Mouse (Mus musculus) heart, embryonic 14.5 days (tissue): ENCODE data around the gene Nabp2. TPM values are rescaled to one million over a fixed set of nuclear protein-coding genes. Genes with fewer than 3 reads are reported as not detected.

Source experiments
- ATAC-seq: fragments of 200-750 bp; cut with Nextera tagmentation; 2 replicates; pipeline ENCODE4 v1.8.0; 2017; ENCODE audit warnings: low read depth, moderate TSS enrichment; ENCODE audit not compliant: insufficient number of reproducible peaks, insufficient read depth, low FRiP score
- H3K27ac ChIP-seq, 2 experiments: fragments of 200-500 bp in 1 of 2; fragments of 300-500 bp in 1 of 2; sonication (generic) in 1 of 2; replicated peaks in 1 of 2; 2 replicates each; pipeline ENCODE4 v1.5.1; 2012 to 2014; ENCODE audit warnings: low read depth in 2 of 2, low read length in 2 of 2, control low read depth in 1 of 2, mild to moderate bottlenecking in 1 of 2, mixed read lengths in 1 of 2; ENCODE audit not compliant: control insufficient read depth in 1 of 2, insufficient read depth in 1 of 2
- H3K27me3 ChIP-seq: fragments of 300-500 bp; sonication (generic); 2 replicates; pipeline ENCODE4 v1.6.1; 2014; ENCODE audit warnings: mild to moderate bottlenecking, low read length, control low read depth; ENCODE audit not compliant: control insufficient read depth, insufficient read depth
- H3K36me3 ChIP-seq: fragments of 300-500 bp; sonication (generic); 2 replicates; pipeline ENCODE4 v1.6.1; 2014; ENCODE audit warnings: mild to moderate bottlenecking, control low read depth, low read length, mixed read lengths; ENCODE audit not compliant: control insufficient read depth, insufficient read depth
- H3K4me1 ChIP-seq, 2 experiments: fragments of 200-500 bp in 1 of 2; fragments of 300-500 bp in 1 of 2; sonication (generic) in 1 of 2; 2 replicates each; pipeline ENCODE4 v1.6.1; 2012 to 2014; ENCODE audit warnings: low read length in 2 of 2, control low read depth in 1 of 2, mixed read lengths in 1 of 2; ENCODE audit not compliant: control insufficient read depth in 2 of 2, insufficient read depth in 2 of 2
- H3K4me2 ChIP-seq: fragments of 300-500 bp; sonication (generic); 2 replicates; pipeline ENCODE4 v1.6.1; 2014; ENCODE audit warnings: mild to moderate bottlenecking, low read length
- H3K4me3 ChIP-seq, 2 experiments: fragments of 200-500 bp in 1 of 2; fragments of 300-500 bp in 1 of 2; sonication (generic) in 1 of 2; 2 replicates each; pipeline ENCODE4 v1.5.1; 2012 to 2014; ENCODE audit warnings: low read length in 2 of 2, mild to moderate bottlenecking in 2 of 2, control low read depth in 1 of 2, low read depth in 1 of 2, moderate library complexity in 1 of 2; ENCODE audit not compliant: control insufficient read depth in 1 of 2, insufficient read depth in 1 of 2
- H3K9ac ChIP-seq: fragments of 300-500 bp; sonication (generic); 2 replicates; pipeline ENCODE4 v1.6.1; 2014; ENCODE audit warnings: mild to moderate bottlenecking, low read length
- H3K9me3 ChIP-seq: fragments of 300-500 bp; sonication (generic); 2 replicates; pipeline ENCODE4 v1.6.1; 2016; ENCODE audit warnings: low read length, control low read depth; ENCODE audit not compliant: control insufficient read depth
- whole genome bisulfite sequencing: fragments of 180-500 bp; shearing (Covaris S2); extraction: QIAGEN DNeasy Blood & Tissue Kit; methylation state at CpG from one replicate; pipeline ENCODE4 v1.1.7; 2014; 5-methylcytosine and 5-hydroxymethylcytosine counted together
- polyA plus RNA-seq: library from polyadenylated mRNA; unstranded; fragments of >200 nt; fragmentation: Nextera tagmentation; extraction: Ambion mirVana; gene quantifications from 2 replicates; pipeline ENCODE4 v1.2.1, GENCODE M21; 2014

Nabp2 gene
- polyA plus RNA-seq, 1 experiment from 2014 or later = 66.6 TPM

GRCm38 (mm10) chr10:128376455-128377211 lies 34.7 kb downstream of the Nabp2 start, which contains the start of gene Ankrd52:
Gene Ankrd52, plus strand, starts transcription at chr10:128377115.
- under 1% methylated on average over 58 of the region's 73 CpGs for WGBS
- Histone ChIP-seq H3K27me3 (no peaks in the 10 kb centered on the region), H3K4me1 (peaks cover 10 to 20% of the 10 kb centered on the region in 2 experiments), H3K4me2 (peak within 1 kb of the TSS; percentile 90), H3K9ac (peak within 1 kb of the TSS; percentile 95), H3K27ac (peak within 1 kb of the TSS; percentile 93), H3K36me3 (peaks cover 32% of the 10 kb centered on the region), H3K4me3 (peak within 1 kb of the TSS; percentile 58 to 84), H3K9me3 (no peaks in the 10 kb centered on the region)
- ATAC-seq = peak; percentile 91

GRCm38 (mm10) chr10:128376099-128376454 lies 35.2 kb downstream of the Nabp2 start:
- peaks cover 10 to 20% of the 10 kb centered on the region in 2 experiments for H3K4me1 ChIP-seq
- peaks cover 27% of the 10 kb centered on the region for H3K36me3 ChIP-seq
- peak overlapping the region; percentile 93 for H3K27ac ChIP-seq
- peak overlapping the region; percentile 58 to 84; a peak in 2 of 4 replicates for H3K4me3 ChIP-seq
- peak overlapping the region; percentile 90 for H3K4me2 ChIP-seq
- H3K9ac ChIP-seq = peak overlapping the region; percentile 95
- ATAC-seq = no peak
- H3K27me3 ChIP-seq = no peaks in the 10 kb centered on the region
- WGBS = 54% methylated on average over 4 of the region's 4 CpGs
- no peaks in the 10 kb centered on the region for H3K9me3 ChIP-seq

GRCm38 (mm10) chr10:128374393-128374792 lies 36.9 kb downstream of the Nabp2 start:
- no peaks in the 10 kb centered on the region for H3K27me3 ChIP-seq

GRCm38 (mm10) chr10:128372989-128373748 lies 38.1 kb downstream of the Nabp2 start:
- Histone ChIP-seq H3K9ac (no peak overlapping the region), H3K27me3 (no peaks in the 10 kb centered on the region), H3K4me1 (peaks cover 10 to 19% of the 10 kb centered on the region in 2 experiments), H3K4me2 (no peak overlapping the region), H3K27ac (peak overlapping the region; percentile 49 to 55; a peak in 3 of 4 replicates), H3K36me3 (no peaks in the 10 kb centered on the region), H3K4me3 (no peak overlapping the region), H3K9me3 (no peaks in the 10 kb centered on the region)
- ATAC-seq = no peak
- WGBS = 44% methylated on average over 6 of the region's 6 CpGs

More at GRCm38 (mm10) chr10:128374393-128374792, 36.9 kb downstream of the Nabp2 start:
- H3K9me3 ChIP-seq = no peaks in the 10 kb centered on the region
- H3K4me1 ChIP-seq = peaks cover 10 to 24% of the 10 kb centered on the region in 2 experiments
- ATAC-seq = no peak
- H3K9ac ChIP-seq = no peak overlapping the region
- peaks cover 11% of the 10 kb centered on the region for H3K36me3 ChIP-seq
- H3K27ac ChIP-seq = no peak overlapping the region
- 83% methylated on average over 6 of the region's 6 CpGs for WGBS
- H3K4me3 ChIP-seq = no peak overlapping the region
- H3K4me2 ChIP-seq = no peak overlapping the region

GRCm38 (mm10) chr10:128372142-128372541 lies 39.1 kb downstream of the Nabp2 start:
- no peaks in the 10 kb centered on the region for H3K36me3 ChIP-seq
- peaks cover 11 to 20% of the 10 kb centered on the region in 2 experiments for H3K4me1 ChIP-seq
- H3K9me3 ChIP-seq = no peaks in the 10 kb centered on the region
- 79% methylated on average over 5 of the region's 5 CpGs for WGBS
- no peak overlapping the region for H3K4me2 ChIP-seq
- H3K9ac ChIP-seq = no peak overlapping the region
- H3K27me3 ChIP-seq = no peaks in the 10 kb centered on the region
- no peak for ATAC-seq
- H3K27ac ChIP-seq = no peak overlapping the region
- no peak overlapping the region for H3K4me3 ChIP-seq

- no peak overlapping the region; a peak in 1 of 4 replicates for H3K27ac ChIP-seq
- H3K9me3 ChIP-seq = no peaks in the 10 kb centered on the region
- ATAC-seq = no peak
- no peaks in the 10 kb centered on the region for H3K27me3 ChIP-seq
- H3K4me2 ChIP-seq = no peak overlapping the region
- H3K9ac ChIP-seq = no peak overlapping the region
- H3K4me1 ChIP-seq = peaks cover 8 to 16% of the 10 kb centered on the region in 2 experiments
- H3K36me3 ChIP-seq = no peaks in the 10 kb centered on the region
- H3K4me3 ChIP-seq = no peak overlapping the region
- WGBS = 56% methylated on average over 4 of the region's 4 CpGs
Measured at GRCm38 (mm10) chr10:128370601-128371000, 40.7 kb downstream of the Nabp2 start.

GRCm38 (mm10) chr10:128370021-128370420 lies 41.3 kb downstream of the Nabp2 start:
- Histone ChIP-seq H3K36me3 (peaks cover 6% of the 10 kb centered on the region), H3K9me3 (no peaks in the 10 kb centered on the region), H3K4me1 (peaks cover 8 to 16% of the 10 kb centered on the region in 2 experiments), H3K4me3 (no peak overlapping the region), H3K9ac (no peak overlapping the region), H3K27me3 (no peaks in the 10 kb centered on the region), H3K27ac (0 out of 4 replicates have a peak overlapping the region, but pooled peaks of 1 of the 2 experiments have one; percentile 88), H3K4me2 (no peak overlapping the region)
- 60% methylated on average over 5 of the region's 6 CpGs for WGBS
- ATAC-seq = no peak
